Mouse (Mus musculus) liver, adult 2 months (tissue): ENCODE measurements around the gene Spred2. TPM values are rescaled to one million over a fixed set of nuclear protein-coding genes. Genes with fewer than 3 reads are reported as not detected.

Experiments
- DNase-seq: peaks from one replicate; pipeline ENCODE4 v3.0.0-alpha.2; 2011; ENCODE audit warnings: low read depth, low spot score; ENCODE audit errors: extremely low read depth
- H3K27ac ChIP-seq: fragments of 200-500 bp; replicated peaks from 2 replicates; pipeline ENCODE4 v1.5.1; 2012; ENCODE audit warnings: low read depth, mild to moderate bottlenecking, control low read depth, inconsistent platforms, low read length; ENCODE audit not compliant: insufficient read depth
- H3K27me3 ChIP-seq: fragments of 200-500 bp; 2 replicates; pipeline ENCODE4 v1.6.1; 2012; ENCODE audit warnings: mild to moderate bottlenecking, moderate library complexity, low read length, inconsistent platforms; ENCODE audit not compliant: control insufficient read depth, insufficient read depth
- H3K36me3 ChIP-seq: fragments of 200-500 bp; 2 replicates; pipeline ENCODE4 v1.6.1; 2012; ENCODE audit warnings: low read length, inconsistent platforms; ENCODE audit not compliant: control insufficient read depth, insufficient read depth
- H3K4me1 ChIP-seq: fragments of 200-500 bp; 2 replicates; pipeline ENCODE4 v1.6.1; 2011; ENCODE audit warnings: low read length; ENCODE audit not compliant: control insufficient read depth, insufficient read depth
- H3K4me3 ChIP-seq: fragments of 200-500 bp; 2 replicates; pipeline ENCODE4 v1.5.1; 2011; ENCODE audit warnings: low read depth, mild to moderate bottlenecking, control low read depth, low read length, moderate library complexity; ENCODE audit not compliant: insufficient read depth
- H3K79me2 ChIP-seq: fragments of 200-500 bp; 2 replicates; pipeline ENCODE4 v1.6.1; 2012; ENCODE audit warnings: inconsistent platforms, mild to moderate bottlenecking, low read length, moderate library complexity; ENCODE audit not compliant: control insufficient read depth, insufficient read depth
- H3K9ac ChIP-seq: fragments of 200-500 bp; 2 replicates; pipeline ENCODE4 v1.6.1; 2012; ENCODE audit warnings: low read depth, mild to moderate bottlenecking, control low read depth, inconsistent platforms, low read length
- CTCF ChIP-seq: fragments of 200-500 bp; IDR thresholded peaks from 2 replicates; pipeline ENCODE4 v1.5.1; 2011; ENCODE audit warnings: low read depth, low read length, control low read depth
- POLR2A ChIP-seq: fragments of 200-500 bp; IDR thresholded peaks from 2 replicates; pipeline ENCODE4 v1.6.1; 2011; ENCODE audit warnings: low read length, control low read depth; ENCODE audit not compliant: insufficient read depth; ENCODE audit errors: extremely low read depth
- WGBS: fragments of 180-500 bp; shearing (Covaris S2); methylation state at CpG from one replicate; pipeline ENCODE4 v1.1.7; 2018; 5-methylcytosine and 5-hydroxymethylcytosine counted together
- polyA plus RNA-seq: library from polyadenylated mRNA; depleted of rRNA; stranded (reverse); fragments of >200 nt; gene quantifications from 2 replicates; pipeline ENCODE4 v1.2.3, GENCODE M21; 2012
- total RNA-seq: library from RNA; depleted of rRNA; stranded (reverse); fragments of >200 nt; gene quantifications from 2 replicates; pipeline ENCODE4 v1.2.3, GENCODE M21; 2014

The Spred2 gene
- total and polyA plus RNA-seq, 2 experiments: 3.1 to 5.2 TPM

DNA sequence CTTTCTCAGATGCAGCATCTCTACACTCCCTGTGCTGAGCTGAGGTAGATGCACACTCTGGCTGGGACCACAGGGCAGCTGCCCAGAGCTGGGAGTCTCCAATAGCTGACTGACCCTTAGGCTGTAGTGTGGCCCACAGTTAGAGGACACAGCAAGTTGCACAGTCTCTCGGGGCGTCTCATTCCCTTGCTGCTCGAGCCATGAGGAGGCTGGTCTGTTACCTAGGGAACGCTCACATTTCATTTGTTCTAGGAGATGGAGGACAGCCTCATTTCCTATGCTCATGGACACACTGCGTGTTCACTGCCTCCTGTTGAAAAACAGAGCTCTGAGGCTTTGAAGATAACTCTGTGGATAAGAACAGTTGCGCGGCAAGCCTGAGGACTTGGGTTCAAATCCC is 111.8 kb downstream of the Spred2 start:
- 93% methylated on average over 7 of the region's 7 CpGs for WGBS
- no peaks in the 10 kb centered on the region for H3K27me3 ChIP-seq
- no peak overlapping the region for H3K9ac ChIP-seq
- no peak overlapping the region for H3K27ac ChIP-seq
- no peaks in the 10 kb centered on the region for H3K79me2 ChIP-seq
- no peak for DNase-seq
- no peak overlapping the region for H3K4me3 ChIP-seq
- H3K4me1 ChIP-seq: no peaks in the 10 kb centered on the region
- TF ChIP-seq POLR2A: no peak
- no peak for TF ChIP-seq CTCF
- no peaks in the 10 kb centered on the region for H3K36me3 ChIP-seq

DNA sequence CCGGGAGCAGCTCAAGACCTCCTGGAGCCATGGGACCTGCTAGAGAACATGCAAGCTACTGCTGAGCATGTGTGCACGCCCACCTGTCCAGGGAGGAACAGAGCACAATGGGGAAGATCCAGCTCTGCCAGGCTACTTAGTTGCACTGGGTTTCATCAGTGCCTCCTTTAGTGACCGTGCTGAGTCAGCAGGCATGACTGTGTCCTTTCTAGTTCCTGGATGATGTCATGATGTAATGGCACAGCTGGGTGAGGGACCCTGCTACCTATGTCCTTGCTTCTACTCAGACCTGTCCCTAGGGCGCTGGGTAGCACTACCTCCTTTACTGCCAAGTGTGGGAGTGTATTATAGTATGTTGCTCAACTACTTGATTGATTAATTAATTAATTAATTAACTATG is 113.6 kb downstream of the Spred2 start:
- 94% methylated on average over 4 of the region's 4 CpGs for whole genome bisulfite sequencing
- Histone ChIP-seq H3K9ac (no peak overlapping the region), H3K27ac (no peak overlapping the region), H3K4me1 (no peaks in the 10 kb centered on the region), H3K27me3 (no peaks in the 10 kb centered on the region), H3K79me2 (no peaks in the 10 kb centered on the region), H3K4me3 (no peak overlapping the region), H3K36me3 (no peaks in the 10 kb centered on the region)
- no peak for TF ChIP-seq POLR2A
- no peak for DNase-seq

DNA sequence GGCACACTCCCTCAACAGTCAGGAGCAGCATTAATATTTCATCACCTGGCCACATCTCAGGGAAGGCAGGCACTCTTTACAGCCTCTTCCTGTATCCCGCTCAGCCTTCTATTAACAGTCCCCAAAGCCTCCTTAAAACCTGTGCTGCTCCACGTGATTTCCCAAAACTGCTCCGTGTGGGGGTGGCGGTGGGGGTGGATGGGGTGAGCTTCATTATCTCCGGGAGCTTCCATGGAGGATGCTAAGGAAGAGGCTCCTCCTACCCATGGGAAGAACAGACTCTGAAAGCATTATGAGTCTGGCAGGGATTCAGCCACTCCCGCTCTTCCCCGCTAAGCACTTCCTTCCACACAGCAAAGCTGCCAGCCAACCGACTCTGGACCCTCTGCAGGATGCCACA is 114.5 kb downstream of the Spred2 start:
- WGBS: 59% methylated on average over 8 of the region's 8 CpGs
- Histone ChIP-seq H3K27ac (no peak overlapping the region), H3K27me3 (no peaks in the 10 kb centered on the region), H3K4me3 (no peak overlapping the region), H3K79me2 (no peaks in the 10 kb centered on the region), H3K36me3 (no peaks in the 10 kb centered on the region), H3K4me1 (no peaks in the 10 kb centered on the region), H3K9ac (no peak overlapping the region)
- DNase-seq: no peak
- TF ChIP-seq CTCF: no peak
- no peak for TF ChIP-seq POLR2A

DNA sequence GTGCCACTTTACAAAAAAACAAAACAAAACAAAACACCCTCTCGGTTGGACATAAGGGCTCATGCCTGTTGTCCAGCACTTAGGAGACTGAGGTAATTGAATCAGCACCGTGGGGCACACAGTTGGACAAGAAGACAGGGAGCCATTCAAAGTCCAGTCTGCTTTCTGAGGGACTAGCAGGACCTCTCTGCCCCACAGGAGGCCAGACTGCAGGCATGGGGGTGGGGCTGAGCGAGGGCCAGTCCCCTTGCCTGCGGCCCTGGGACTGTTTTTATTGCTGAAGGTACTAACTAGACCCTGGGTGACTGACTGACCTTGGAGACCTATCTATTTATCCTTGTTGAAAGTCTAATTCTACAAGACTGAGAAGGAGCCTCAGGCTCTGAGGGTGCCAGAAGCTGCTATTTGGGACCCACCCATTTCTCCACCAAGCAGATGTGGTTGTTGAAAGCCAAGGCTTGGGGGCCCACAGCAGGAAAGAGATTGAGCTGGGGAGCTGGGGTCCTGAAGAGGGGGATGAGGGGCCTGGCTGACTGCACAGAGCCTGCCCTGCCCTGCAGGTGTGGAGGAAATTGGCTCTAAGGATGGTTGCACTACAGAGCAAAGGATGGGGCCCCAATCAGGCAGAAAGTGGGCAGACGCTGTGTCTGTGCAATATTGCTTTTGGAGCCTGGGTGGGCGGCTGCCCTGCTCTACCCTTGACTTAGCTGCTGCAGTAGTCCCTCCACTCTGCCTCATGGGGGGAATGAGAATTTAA is 117.2 kb downstream of the Spred2 start:
- WGBS: 55% methylated on average over 6 of the region's 6 CpGs
- no peak overlapping the region for H3K9ac ChIP-seq
- no peak for TF ChIP-seq CTCF
- TF ChIP-seq POLR2A: no peak
- H3K4me1 ChIP-seq: no peaks in the 10 kb centered on the region
- no peaks in the 10 kb centered on the region for H3K79me2 ChIP-seq
- H3K36me3 ChIP-seq: no peaks in the 10 kb centered on the region
- no peak overlapping the region for H3K4me3 ChIP-seq
- no peaks in the 10 kb centered on the region for H3K27me3 ChIP-seq
- H3K27ac ChIP-seq: no peak overlapping the region
- no peak for DNase-seq

DNA sequence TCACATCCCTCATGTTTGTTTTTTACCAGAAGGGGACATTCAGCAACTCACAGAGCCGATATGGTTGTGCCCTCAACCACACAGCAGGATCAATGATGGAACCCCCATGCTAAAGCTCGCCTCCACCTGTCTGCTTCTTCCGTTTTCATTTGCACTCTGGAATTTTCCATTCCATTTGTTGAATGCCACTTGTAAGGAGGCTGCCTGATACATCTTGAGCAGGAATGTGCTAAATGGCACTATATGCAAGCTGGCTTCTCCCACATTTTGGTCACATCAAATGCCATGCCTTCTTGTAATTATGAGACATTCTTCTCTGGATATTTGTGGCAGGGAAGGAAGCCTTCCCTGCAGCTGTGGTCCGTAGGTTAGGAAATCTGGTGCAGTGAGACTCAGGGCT is 117.9 kb downstream of the Spred2 start:
- WGBS: 87% methylated on average over 4 of the region's 4 CpGs
- H3K4me1 ChIP-seq: no peaks in the 10 kb centered on the region
- no peak for DNase-seq
- H3K4me3 ChIP-seq: no peak overlapping the region
- H3K9ac ChIP-seq: no peak overlapping the region
- no peaks in the 10 kb centered on the region for H3K36me3 ChIP-seq
- no peak overlapping the region for H3K27ac ChIP-seq
- no peaks in the 10 kb centered on the region for H3K27me3 ChIP-seq
- H3K79me2 ChIP-seq: no peaks in the 10 kb centered on the region
- TF ChIP-seq CTCF: no peak
- no peak for TF ChIP-seq POLR2A

DNA sequence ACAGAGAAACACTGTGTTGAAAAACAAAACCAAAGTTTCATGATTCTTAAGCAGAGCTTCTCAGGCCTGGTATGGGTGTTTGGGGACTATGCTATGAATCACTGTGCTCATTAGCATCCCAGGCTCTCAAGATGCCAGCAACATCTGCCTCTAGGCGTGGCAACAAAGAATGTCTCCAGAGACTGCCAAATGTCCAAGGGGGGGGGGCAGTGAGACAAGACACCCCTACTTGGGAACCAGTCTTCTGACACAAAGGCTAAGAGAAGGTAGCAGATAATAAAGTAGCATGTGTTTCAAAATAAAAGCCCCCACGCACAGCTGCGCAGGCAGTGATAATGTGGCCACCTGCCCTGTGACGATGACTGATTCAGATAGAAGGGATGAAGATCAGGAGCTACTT is 119.1 kb downstream of the Spred2 start:
- Histone ChIP-seq H3K27me3 (no peaks in the 10 kb centered on the region), H3K36me3 (no peaks in the 10 kb centered on the region), H3K4me3 (no peak overlapping the region), H3K9ac (no peak overlapping the region), H3K4me1 (no peaks in the 10 kb centered on the region), H3K27ac (no peak overlapping the region), H3K79me2 (no peaks in the 10 kb centered on the region)
- no peak for DNase-seq
- WGBS: 92% methylated on average over 4 of the region's 4 CpGs
- TF ChIP-seq CTCF (no peak), POLR2A (no peak)
